Mouse (Mus musculus) MEL-GATA-1-ER (cell line): ENCODE measurements around the gene Ttll7.

Source experiments
- DNase-seq: peaks from one replicate; pipeline ENCODE4 v3.0.0-alpha.2; 2012; ENCODE audit warnings: low read depth; ENCODE audit errors: extremely low read depth

Gene Ttll7

DNA sequence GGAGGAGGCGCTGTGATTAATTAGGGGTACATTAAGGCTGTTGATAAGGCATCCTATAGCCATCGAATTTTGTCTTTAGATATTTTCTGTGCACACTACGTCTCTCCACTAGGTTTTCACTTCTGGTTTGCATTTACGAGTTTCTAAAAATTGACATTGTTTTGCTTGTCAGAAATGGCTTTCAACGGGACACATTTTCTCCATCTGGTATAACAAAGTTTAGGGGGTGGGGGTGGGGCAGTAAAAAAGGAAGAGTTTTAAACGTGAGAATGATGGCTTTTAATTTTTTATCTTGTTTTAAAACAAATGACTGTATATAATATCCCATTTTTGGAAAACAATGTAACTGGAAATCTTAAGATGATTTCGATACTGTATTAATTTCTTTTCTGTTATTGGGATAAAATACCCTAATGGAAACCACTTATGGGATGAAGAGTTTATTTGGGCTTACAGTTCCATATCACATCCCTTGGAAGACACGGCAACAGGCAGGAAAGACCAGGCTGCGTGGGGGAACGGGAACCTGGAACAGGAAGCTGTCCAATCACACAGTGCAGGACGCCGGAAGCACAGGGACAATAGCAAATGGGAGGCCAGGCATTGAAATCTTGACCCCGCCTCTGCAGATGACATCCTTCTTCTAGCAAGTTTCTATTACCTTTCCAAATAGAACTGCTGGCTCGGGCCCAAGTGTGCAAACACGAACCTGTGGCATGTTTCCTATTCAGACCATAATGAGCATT lies 142.7 kb downstream of the Ttll7 start:
- no peak for DNase-seq

DNA sequence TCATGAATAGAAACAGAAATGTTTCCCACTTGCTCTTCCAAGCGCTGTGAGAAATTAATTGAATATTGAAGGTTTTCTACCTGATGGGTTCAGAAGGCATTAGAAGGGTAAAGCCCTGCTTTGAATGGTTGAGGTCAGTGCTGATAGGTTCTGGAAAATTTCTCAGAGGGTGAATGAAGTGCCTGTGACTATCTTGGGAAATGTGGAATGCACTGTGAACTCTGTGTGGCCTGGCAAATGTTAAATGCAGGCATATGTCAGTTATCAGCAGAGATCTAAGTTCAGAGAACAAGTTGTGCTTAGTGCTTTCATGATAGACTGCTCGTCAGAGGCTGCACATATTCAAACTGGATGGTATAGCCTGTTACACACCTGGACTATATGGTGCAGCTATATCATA lies 147.0 kb downstream of the Ttll7 start:
- DNase-seq = no peak

DNA sequence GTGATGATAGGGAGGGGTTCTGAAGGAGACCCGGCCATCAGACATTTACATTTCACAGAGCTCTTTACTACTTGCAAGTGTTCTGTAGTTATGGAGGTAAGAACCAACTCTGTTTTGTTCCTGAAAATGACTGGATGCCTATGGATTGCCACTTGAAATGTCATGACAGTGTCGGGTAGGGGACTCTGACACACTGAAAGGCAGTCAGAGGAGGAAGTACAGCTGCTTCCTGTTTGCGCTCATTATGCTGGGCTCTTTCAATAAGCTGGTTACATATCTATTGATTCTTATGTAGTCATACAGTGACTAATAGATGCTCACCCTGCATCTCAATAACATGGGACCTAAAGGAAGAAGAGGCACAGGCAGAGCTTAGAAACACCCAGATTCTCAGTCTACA lies 148.8 kb downstream of the Ttll7 start:
- DNase-seq = no peak

DNA sequence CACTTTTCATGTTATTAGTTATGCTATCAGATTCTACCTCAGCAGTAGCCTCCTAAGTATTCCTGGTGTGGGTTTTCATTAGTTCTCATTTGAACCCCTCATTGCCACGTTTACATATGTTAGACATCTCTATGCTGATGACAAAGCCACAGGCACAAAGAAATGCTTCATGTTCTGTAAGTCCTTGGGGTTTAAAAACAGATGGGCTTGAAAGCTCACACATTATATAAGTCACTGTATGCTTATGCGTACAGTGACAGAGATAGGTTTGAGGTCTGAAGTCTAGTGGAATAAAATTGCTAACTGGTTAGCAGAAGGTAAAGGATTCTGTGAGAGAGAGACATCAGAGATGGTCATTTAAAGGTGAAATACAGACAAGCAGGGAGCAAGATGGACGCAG lies 149.4 kb downstream of the Ttll7 start:
- no peak for DNase-seq

DNA sequence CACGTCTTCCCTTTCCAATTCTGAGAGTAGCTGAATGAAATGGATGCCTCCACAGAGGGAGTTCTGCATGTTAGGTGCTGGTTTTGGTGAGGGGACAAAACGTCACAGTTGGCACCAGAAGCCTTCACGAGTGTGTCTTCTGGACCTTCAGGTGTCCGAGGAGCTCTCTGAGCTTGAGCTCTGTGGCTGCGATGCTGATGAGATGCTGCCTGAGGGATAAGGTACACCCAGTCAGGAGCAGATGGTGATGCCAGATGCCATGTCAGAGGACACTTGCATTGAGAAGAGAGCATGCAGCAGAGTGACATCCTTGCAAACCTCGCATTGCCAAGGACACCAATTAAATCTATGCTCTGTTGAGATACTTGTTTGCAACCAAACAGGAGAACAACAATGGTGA lies 164.3 kb downstream of the Ttll7 start:
- DNase-seq = no peak

DNA sequence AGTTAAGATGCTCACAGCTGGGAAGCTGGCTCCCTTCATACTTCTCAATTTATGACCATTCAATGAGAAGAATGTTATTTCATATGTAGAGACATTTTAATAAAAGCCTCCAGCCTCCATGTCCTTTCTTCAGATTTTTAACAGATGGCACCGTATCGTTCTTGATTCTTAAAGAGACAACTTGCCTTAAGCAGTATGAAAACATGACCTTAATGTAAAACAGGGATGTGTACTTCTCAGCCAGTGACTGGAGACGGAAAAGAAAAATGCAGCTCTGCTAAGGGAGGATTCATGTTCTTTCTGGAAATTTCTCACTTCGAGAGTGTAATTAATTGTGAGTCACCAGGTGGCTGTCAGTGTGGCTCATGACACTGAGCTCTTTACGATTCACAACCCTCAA lies 167.3 kb downstream of the Ttll7 start:
- DNase-seq = no peak

DNA sequence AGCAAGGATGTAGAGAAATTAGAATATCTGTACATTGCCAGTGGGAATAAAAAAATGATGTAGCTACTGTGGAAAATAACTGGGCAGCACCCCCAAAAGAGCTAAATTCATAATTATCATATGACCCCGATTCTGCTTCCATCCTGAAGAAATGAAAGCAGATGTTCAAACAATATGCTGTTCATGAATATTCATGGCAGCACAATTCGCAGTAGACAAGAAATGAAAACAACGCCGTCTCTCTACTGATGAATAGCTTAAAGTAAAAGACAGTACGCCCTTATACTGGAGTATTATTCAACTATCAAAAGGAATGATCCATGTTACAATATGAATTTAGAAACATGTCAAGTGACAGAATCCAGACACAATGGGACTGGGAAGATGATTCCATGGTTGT lies 174.1 kb downstream of the Ttll7 start:
- no peak for DNase-seq

DNA sequence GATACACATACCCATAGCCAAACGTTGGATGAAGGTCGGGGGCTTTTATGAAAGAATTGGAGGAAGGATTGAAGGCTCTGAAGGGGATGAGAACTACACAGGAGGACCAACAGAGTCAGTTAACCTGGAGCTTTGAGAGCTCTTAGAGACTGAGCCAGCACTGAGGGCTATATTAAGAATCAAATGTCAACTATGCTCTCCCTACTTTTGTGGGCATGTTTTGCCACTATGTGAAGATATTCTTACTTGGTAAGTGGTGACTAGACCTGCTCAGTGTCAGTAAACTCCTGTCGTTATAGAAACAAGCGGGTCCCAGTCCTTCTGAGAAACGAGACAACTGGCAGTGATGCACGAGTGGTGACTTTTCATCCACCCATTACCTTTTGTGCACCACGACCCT lies 176.2 kb downstream of the Ttll7 start:
- DNase-seq = no peak

DNA sequence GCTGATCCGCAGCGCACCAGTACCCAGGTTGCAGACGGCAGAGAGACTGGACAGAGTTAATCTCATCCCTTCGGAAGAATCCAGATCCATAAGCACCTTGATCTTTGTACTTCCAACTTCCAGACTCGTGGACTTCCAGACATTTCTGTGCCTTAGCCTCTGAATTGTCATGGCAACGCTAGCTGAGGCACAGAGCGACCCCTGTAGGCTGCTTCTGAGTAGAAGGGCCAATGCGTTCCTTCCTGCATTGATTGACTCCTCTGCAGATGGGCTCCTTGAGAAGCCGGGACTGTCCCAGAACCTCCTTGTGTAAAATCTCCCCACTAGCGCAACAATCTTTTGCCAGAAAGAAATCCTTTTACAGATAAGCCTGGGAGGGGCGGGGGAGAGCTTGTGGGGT lies 177.6 kb downstream of the Ttll7 start:
- DNase-seq = no peak

DNA sequence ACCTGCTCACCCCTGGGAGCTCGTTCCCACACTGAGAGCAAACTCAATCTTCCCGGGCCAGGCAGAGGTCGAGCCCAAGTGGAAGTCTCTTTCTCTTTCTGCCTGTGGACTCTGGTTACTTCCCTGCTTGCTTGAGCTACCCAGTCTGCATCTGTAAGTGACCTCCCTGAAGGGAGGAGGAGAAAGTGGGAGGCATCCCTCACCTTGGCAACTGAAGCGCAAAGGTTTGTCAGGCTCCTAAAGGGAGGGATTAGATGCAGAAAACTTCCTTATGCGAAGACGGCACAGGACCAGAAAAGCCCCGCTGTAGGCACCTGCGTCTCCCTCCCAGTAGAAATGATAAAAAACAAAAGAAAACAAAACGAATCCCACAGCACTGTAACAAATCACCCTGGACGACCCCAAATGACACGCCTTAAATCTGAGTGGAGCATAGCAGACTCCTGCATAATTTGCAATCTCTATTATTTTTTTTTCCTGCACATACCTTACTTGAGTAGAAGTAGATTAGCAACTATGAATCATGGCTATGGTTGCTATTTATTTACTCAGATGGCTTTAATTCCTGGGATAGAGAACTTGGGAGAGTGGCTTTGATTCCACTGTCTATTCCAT lies 178.2 kb downstream of the Ttll7 start:
- DNase-seq = no peak
